Mouse (Mus musculus) heart, adult 9 months (tissue): Measurements from ENCODE around the gene Tctn1.
A peak's percentile ranks its signal among the peaks of the same experiment; 100 is the strongest.
"Not testable (repeated sequence)": the region's sequence is repeated elsewhere in the genome, so short reads cannot be mapped to it uniquely, and the experiment has no call there.

Source experiments
- DNase-seq, 2 experiments: peaks; one replicate each; pipeline ENCODE4 v3.0.0; 2022; ENCODE audit warnings: low spot score in 2 of 2

Gene Tctn1

GRCm38 (mm10) chr5:122219655-122220629 lies 44.3 kb downstream of the Tctn1 start:
- peak in 1 of 2 experiments; percentile 49 for DNase-seq

GRCm38 (mm10) chr5:122218928-122219327 lies 45.3 kb downstream of the Tctn1 start:
- no peak for DNase-seq

GRCm38 (mm10) chr5:122218109-122218905 lies 46.0 kb downstream of the Tctn1 start:
- no peak for DNase-seq

- DNase-seq = no peak
Measured at GRCm38 (mm10) chr5:122217636-122218035, 46.6 kb downstream of the Tctn1 start.

- DNase-seq = no peak
Measured at GRCm38 (mm10) chr5:122213861-122214260, 50.4 kb downstream of the Tctn1 start.

- DNase-seq = not testable (repeated sequence)
Measured at GRCm38 (mm10) chr5:122212820-122213219, 51.4 kb downstream of the Tctn1 start.

GRCm38 (mm10) chr5:122212125-122212524 lies 52.1 kb downstream of the Tctn1 start:
- DNase-seq = no peak

GRCm38 (mm10) chr5:122210890-122211289 lies 53.4 kb downstream of the Tctn1 start:
- DNase-seq = no peak

- peak; percentile 58 to 64 for DNase-seq
Measured at GRCm38 (mm10) chr5:122209591-122210368, 54.5 kb downstream of the Tctn1 start.

GRCm38 (mm10) chr5:122208909-122209308 lies 55.4 kb downstream of the Tctn1 start:
- no peak for DNase-seq

- no peak for DNase-seq
Measured at GRCm38 (mm10) chr5:122206475-122206874, 57.8 kb downstream of the Tctn1 start, which contains the start of gene Hvcn1. Gene Hvcn1 (plus strand): TSS chr5:122206804.

- no peak for DNase-seq
Measured at GRCm38 (mm10) chr5:122204180-122204579, 60.1 kb downstream of the Tctn1 start.

- DNase-seq = no peak
Measured at GRCm38 (mm10) chr5:122201904-122202303, 62.4 kb downstream of the Tctn1 start.

GRCm38 (mm10) chr5:122200872-122201271 lies 63.4 kb downstream of the Tctn1 start:
- no peak for DNase-seq

GRCm38 (mm10) chr5:122192347-122192746 lies 71.9 kb downstream of the Tctn1 start:
- DNase-seq = no peak

- no peak for DNase-seq
Measured at GRCm38 (mm10) chr5:122191269-122192063, 72.8 kb downstream of the Tctn1 start.

- DNase-seq = no peak
Measured at GRCm38 (mm10) chr5:122190465-122190864, 73.8 kb downstream of the Tctn1 start.

- DNase-seq = no peak
Measured at GRCm38 (mm10) chr5:122189115-122189514, 75.1 kb downstream of the Tctn1 start.
